Mouse (Mus musculus) forebrain, embryonic 11.5 days (tissue): ENCODE measurements around the gene Gamt. TPM values are rescaled to one million over a fixed set of nuclear protein-coding genes. Genes with fewer than 3 reads are reported as not detected.

Source experiments
- ATAC-seq: fragments of 200-750 bp; cut with Nextera tagmentation; replicated peaks from 2 replicates; pipeline ENCODE4 v1.8.0; 2017; ENCODE audit warnings: moderate TSS enrichment; ENCODE audit not compliant: low FRiP score
- DNase-seq: peaks from one replicate; pipeline ENCODE4 v3.0.0-alpha.2; 2017; ENCODE audit warnings: low spot score
- H3K27ac ChIP-seq: fragments of 300-500 bp; sonication (generic); 2 replicates; pipeline ENCODE4 v1.5.1; 2014; ENCODE audit warnings: low read depth, low read length
- H3K27me3 ChIP-seq: fragments of 300-500 bp; sonication (generic); 2 replicates; pipeline ENCODE4 v1.6.1; 2014; ENCODE audit warnings: mild to moderate bottlenecking, low read length, mixed read lengths; ENCODE audit not compliant: control insufficient read depth, insufficient read depth
- H3K36me3 ChIP-seq: fragments of 300-500 bp; sonication (generic); 2 replicates; pipeline ENCODE4 v1.6.1; 2014; ENCODE audit warnings: mild to moderate bottlenecking, low read length, moderate library complexity, mixed read lengths; ENCODE audit not compliant: control insufficient read depth, insufficient read depth
- H3K4me1 ChIP-seq: fragments of 300-500 bp; sonication (generic); replicated peaks from 2 replicates; pipeline ENCODE4 v1.6.1; 2014; ENCODE audit warnings: low read length, mixed read lengths; ENCODE audit not compliant: control insufficient read depth, insufficient read depth
- H3K4me2 ChIP-seq: fragments of 300-500 bp; sonication (generic); 2 replicates; pipeline ENCODE4 v1.6.1; 2014; ENCODE audit warnings: low read depth, mild to moderate bottlenecking, low read length, moderate library complexity, mixed read lengths; ENCODE audit not compliant: severe bottlenecking
- H3K4me3 ChIP-seq: fragments of 300-500 bp; sonication (generic); 2 replicates; pipeline ENCODE4 v1.5.1; 2014; ENCODE audit warnings: low read depth, low read length
- H3K9ac ChIP-seq: fragments of 300-500 bp; sonication (generic); 2 replicates; pipeline ENCODE4 v1.6.1; 2014; ENCODE audit warnings: low read length
- H3K9me3 ChIP-seq: fragments of 300-500 bp; sonication (generic); 2 replicates; pipeline ENCODE4 v1.6.1; 2016; ENCODE audit warnings: low read length, mixed read lengths; ENCODE audit not compliant: control insufficient read depth
- WGBS: fragments of 180-500 bp; shearing (Covaris S2); extraction: QIAGEN DNeasy Blood & Tissue Kit; methylation state at CpG from one replicate; pipeline ENCODE4 v1.1.7; 2014; 5-methylcytosine and 5-hydroxymethylcytosine counted together
- polyA plus RNA-seq: library from polyadenylated mRNA; unstranded; fragments of >200 nt; fragmentation: Nextera tagmentation; extraction: Ambion mirVana; gene quantifications from 2 replicates; pipeline ENCODE4 v1.2.1, GENCODE M21; 2014

Gene Gamt
- polyA plus RNA-seq, 1 experiment from 2014 or later: 20.4 TPM

DNA sequence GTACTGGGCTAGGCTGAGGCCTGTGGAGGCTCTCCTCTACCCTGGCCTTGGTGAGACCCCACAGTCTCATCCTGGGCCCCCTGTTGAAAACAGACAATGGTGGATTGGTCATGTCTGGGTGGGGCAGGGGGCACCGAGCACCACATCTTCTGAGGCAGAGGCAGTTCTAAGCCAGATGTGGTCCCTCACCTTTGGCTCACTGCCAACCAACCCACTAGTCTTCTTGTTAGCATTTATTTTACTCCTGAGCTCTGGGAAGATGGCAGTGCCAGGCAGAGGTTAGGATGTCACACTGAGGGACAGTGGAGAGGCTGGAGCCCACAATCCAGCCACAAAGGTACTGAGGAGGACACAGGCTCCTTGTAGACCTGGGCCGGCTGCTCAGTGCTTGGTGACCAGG is 2.9 kb downstream of the Gamt start:
- peaks cover 4% of the 10 kb centered on the region; the same call in 1 of the 2 replicates for H3K36me3 ChIP-seq
- DNase-seq: no peak
- H3K4me2 ChIP-seq: no peak overlapping the region
- H3K27ac ChIP-seq: no peak overlapping the region
- no peak overlapping the region for H3K9ac ChIP-seq
- peaks cover 25% of the 10 kb centered on the region for H3K4me1 ChIP-seq
- no peaks in the 10 kb centered on the region for H3K9me3 ChIP-seq
- no peak overlapping the region for H3K4me3 ChIP-seq
- H3K27me3 ChIP-seq: no peaks in the 10 kb centered on the region
- ATAC-seq: no peak
- WGBS: 84% methylated on average over 2 of the region's 2 CpGs

DNA sequence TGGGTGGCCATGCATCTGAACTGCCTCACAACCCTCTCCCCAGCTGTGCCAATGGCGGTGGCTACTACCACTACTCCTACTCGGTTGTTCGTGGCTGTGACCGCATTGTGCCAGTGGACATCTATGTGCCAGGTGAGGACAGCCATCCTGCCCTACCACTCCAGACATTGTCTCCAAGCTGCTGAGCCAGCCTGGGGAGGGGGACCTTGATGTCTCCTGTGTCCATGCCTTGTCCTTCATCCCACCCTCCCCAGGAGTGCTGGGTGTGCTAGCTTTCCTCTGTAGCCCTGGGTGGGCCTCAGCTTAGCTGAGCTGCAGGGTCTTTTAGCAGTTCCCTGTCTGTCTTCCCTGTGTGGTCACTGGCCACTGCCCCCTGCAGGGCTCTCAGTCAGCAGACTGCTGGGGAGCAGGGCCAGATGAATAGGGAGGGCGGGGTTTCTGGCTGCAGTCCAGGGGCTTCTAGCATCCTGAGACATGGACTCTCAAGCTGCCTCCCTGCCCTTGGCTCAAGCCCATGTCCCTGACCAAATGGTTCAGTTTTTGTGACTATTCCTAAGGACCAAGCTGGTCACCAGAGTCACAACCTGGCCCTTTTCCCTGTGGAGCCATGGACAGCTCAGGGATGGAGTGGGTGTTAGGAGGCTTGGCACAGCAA is 4.8 kb downstream of the Gamt start:
- Histone ChIP-seq H3K27ac (no peak overlapping the region), H3K27me3 (no peaks in the 10 kb centered on the region), H3K9ac (no peak overlapping the region), H3K4me1 (peaks cover 15% of the 10 kb centered on the region), H3K36me3 (peaks cover 4% of the 10 kb centered on the region; the same call in 1 of the 2 replicates), H3K4me2 (no peak overlapping the region), H3K4me3 (no peak overlapping the region), H3K9me3 (no peaks in the 10 kb centered on the region)
- DNase-seq: no peak
- 84% methylated on average over 5 of the region's 5 CpGs for WGBS
- ATAC-seq: no peak

DNA sequence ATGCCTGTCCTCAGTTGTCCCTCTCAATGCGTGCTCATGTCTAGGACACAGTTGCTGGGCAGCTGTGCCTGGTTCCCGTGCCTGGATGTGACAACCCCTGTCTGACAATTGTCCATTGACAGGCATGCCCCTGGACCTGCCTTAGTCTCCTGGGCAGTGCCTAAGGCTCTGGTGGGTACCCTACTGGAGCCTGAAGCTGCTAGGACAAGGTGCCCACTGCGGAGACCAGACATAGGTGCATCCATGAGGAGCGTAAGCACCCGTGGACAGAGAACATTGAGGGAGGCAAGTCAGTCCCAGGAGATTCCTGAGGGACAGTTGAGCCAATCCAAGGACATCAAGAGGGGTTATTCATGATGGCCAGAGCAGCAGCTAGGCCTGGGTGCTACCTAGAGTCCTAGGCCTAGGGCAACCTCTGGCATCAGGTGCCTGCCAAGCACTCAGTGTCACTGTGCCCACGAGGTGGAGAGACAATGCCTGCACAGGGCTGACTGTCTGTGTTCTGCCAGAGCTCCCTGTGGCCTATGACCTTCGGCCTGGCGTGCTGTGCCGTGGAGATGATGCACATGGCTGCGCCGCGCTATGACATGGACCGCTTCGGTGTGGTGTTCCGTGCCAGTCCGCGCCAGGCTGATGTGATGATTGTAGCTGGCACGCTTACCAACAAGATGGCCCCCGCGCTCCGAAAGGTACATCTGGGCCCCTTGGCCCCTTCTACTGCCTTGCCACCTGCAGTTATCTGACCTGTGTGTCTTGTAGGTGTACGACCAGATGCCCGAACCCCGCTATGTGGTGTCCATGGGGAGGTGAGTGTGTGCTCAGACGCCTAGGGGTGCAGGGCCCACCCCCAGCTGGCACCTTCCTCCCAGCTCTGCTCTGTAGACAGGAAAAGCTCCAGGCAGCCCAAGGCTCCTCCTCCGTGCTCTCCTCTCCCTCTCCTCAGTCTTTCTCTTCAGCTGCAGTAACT is 6.2 kb downstream of the Gamt start:
- Histone ChIP-seq H3K4me2 (no peak overlapping the region), H3K4me3 (no peak overlapping the region), H3K36me3 (peaks cover 4% of the 10 kb centered on the region; the same call in 1 of the 2 replicates), H3K27ac (no peak overlapping the region), H3K27me3 (no peaks in the 10 kb centered on the region), H3K9me3 (no peaks in the 10 kb centered on the region), H3K4me1 (peaks cover 14% of the 10 kb centered on the region), H3K9ac (no peak overlapping the region)
- 94% methylated on average over 26 of the region's 26 CpGs for WGBS
- ATAC-seq (no peak), DNase-seq (no peak)

DNA sequence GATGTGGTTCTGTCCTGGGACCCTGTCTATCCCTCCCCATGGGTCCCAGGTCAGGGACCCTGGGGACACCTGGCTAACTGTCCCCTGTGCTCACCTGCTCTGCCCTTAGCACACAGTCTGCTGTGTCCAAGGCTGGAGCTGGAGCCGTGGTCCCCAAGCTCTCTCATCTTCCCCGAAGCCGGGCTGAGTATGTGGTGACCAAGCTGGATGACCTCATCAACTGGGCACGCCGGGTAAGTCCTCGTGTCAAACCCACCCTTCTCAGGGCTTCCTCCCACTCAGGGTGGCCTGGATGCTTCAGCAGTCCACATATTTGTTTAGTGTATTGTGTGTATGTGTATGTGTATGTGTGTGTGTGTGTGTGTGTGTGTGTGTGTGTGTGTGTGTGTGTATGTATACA is 7.3 kb downstream of the Gamt start:
- Histone ChIP-seq H3K36me3 (peaks cover 4% of the 10 kb centered on the region; the same call in 1 of the 2 replicates), H3K27me3 (no peaks in the 10 kb centered on the region), H3K27ac (no peak overlapping the region), H3K9me3 (no peaks in the 10 kb centered on the region), H3K9ac (no peak overlapping the region), H3K4me2 (no peak overlapping the region), H3K4me1 (peaks cover 10% of the 10 kb centered on the region; the same call in 1 of the 2 replicates), H3K4me3 (no peak overlapping the region)
- DNase-seq (no peak), ATAC-seq (no peak)
- 94% methylated on average over 6 of the region's 6 CpGs for WGBS

DNA sequence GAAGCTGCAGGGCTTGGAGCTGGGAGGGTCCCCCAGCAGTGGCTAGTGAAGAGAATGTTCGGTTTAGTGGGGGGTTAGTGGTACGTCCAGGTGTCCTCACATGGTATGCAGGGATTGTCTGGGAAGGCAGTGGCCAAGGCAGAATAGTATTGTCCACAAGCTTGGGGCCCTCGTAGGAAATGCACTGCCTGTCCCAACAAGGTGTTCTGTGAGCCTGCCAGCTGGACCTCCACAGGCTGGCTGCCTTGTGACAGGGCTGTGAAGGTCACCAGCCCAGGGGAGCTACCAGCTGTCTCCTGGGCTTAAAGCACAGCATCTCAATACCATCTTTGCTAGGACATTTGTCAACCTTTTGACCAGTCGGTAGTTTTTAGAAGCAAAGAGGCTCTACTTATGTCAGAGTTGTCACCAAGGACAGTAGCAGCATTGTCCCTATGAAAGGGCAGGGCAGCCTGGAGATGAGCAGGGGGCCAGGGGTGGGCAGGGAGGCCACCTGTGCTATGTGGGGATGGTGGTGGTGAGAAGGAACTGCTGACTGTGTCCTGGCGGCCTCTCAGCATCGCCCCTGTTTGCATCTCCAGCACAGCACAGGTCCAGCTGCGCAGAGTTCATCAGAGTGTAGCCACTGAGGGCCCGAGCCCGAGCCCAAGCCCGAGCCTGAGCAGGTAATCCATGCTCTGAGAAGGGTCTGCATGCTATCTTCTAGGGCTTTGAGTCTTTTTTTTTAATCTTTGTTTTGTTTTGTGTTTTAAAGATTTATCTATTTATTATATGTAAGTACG is 8.1 kb downstream of the Gamt start:
- no peak overlapping the region for H3K27ac ChIP-seq
- H3K9ac ChIP-seq: no peak overlapping the region
- H3K4me2 ChIP-seq: no peak overlapping the region
- H3K4me1 ChIP-seq: peaks cover 10% of the 10 kb centered on the region; the same call in 1 of the 2 replicates
- WGBS: 91% methylated on average over 11 of the region's 11 CpGs
- H3K9me3 ChIP-seq: no peaks in the 10 kb centered on the region
- ATAC-seq (no peak), DNase-seq (no peak)
- H3K27me3 ChIP-seq: no peaks in the 10 kb centered on the region
- peaks cover under 1% of the 10 kb centered on the region; the same call in 1 of the 2 replicates for H3K36me3 ChIP-seq
- no peak overlapping the region for H3K4me3 ChIP-seq

- no peak overlapping the region for H3K9ac ChIP-seq
- no peaks in the 10 kb centered on the region; the same call in 1 of the 2 replicates for H3K36me3 ChIP-seq
- H3K27me3 ChIP-seq: no peaks in the 10 kb centered on the region
- H3K4me1 ChIP-seq: peaks cover 10% of the 10 kb centered on the region; the same call in 1 of the 2 replicates
- H3K4me3 ChIP-seq: no peak overlapping the region
- H3K9me3 ChIP-seq: no peaks in the 10 kb centered on the region
- no peak for DNase-seq
- ATAC-seq: no peak
- H3K27ac ChIP-seq: no peak overlapping the region
- H3K4me2 ChIP-seq: no peak overlapping the region
Observed at GRCm38 (mm10) chr10:80252011-80252410, 8.8 kb downstream of the Gamt start.

DNA sequence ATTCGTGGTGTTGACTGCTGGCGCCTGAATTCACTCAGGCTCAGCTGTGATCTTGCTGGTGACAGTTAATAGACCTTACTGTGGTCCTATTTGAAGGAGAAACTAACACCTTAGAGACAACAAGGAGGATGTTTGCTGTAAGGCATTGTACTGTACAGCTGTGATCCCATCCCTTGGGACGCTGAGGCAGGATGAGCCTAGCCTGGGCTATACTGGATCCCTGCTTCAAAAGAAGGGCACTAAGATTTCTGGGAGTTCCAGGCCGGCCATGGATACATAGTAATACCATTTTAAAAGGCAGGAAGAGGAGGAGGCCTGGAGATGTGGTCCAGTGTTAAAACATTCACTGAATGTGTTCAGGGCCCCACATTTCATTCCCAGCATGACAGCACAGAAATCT is 10.2 kb downstream of the Gamt start:
- Histone ChIP-seq H3K9me3 (no peaks in the 10 kb centered on the region), H3K4me3 (no peak overlapping the region; the same call in 1 of the 2 replicates), H3K36me3 (no peaks in the 10 kb centered on the region; the same call in 1 of the 2 replicates), H3K27ac (no peak overlapping the region), H3K4me1 (peaks cover 10% of the 10 kb centered on the region; the same call in 1 of the 2 replicates), H3K9ac (no peak overlapping the region), H3K4me2 (peak overlapping the region; percentile 77), H3K27me3 (no peaks in the 10 kb centered on the region)
- 83% methylated on average over 4 of the region's 4 CpGs for WGBS
- ATAC-seq (no peak), DNase-seq (no peak)

GRCm38 (mm10) chr10:80250059-80250458 is 10.8 kb downstream of the Gamt start:
- no peaks in the 10 kb centered on the region for H3K9me3 ChIP-seq
- no peak for DNase-seq
- no peaks in the 10 kb centered on the region for H3K27me3 ChIP-seq
- H3K4me2 ChIP-seq: peak overlapping the region; percentile 77
- H3K4me1 ChIP-seq: peaks cover 13% of the 10 kb centered on the region
- H3K4me3 ChIP-seq: peak overlapping the region; percentile 69
- no peak for ATAC-seq
- 0 out of 2 replicates have a peak overlapping the region, but pooled peaks have one; percentile 76 for H3K27ac ChIP-seq
- 48% methylated on average over 2 of the region's 2 CpGs for WGBS
- H3K36me3 ChIP-seq: no peaks in the 10 kb centered on the region; the same call in 1 of the 2 replicates
- peak overlapping the region; percentile 83 for H3K9ac ChIP-seq
